Mouse (Mus musculus): ENCODE results near the gene Gstt4. TPM values are rescaled to one million over a fixed set of nuclear protein-coding genes. Genes with fewer than 3 reads are reported as not detected.

Gstt4 gene
- polyA plus RNA-seq, 1 experiment, result not detected

DNA sequence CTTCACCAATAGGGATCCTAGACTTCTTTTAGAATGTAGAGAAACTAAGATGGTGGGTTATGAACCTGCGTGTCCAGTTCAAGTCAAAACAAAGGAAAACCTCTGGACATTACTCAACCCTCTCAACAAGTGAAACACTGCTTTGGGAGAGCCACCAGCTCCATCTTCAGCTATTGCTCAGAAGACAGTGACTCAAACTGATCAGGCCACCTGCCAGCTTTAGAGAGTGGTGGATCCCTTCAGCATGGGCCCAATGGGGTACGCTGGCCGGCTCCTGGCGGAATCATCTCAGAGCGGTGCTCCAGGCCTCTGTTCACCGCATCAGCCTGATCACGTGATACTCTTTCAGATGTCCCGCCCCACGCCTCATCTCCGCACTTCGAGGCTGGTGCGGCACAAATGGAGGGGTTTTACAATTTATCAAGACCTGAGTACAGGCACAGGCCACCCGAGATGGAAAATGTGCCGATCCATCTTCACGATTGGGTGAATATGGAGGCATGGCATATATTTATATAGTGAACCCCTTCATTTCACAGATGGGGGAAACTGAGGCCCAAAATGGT, 33.2 kb upstream of the Gstt4 start:
- no peak overlapping the region for H3K4me3 ChIP-seq (replicated peaks; ENCODE audit: control insufficient read depth, low read depth, low read length)
- TF ChIP-seq CTCF (IDR thresholded peaks at IDR 0.05; ENCODE audit: control insufficient read depth, insufficient read depth, low read length), result no peak
- H3K4me1 ChIP-seq (ENCODE audit: control insufficient read depth, insufficient read depth, low read length), result no peaks in the 10 kb centered on the region; the same call in 1 of the 2 replicates
- WGBS, result 87% methylated on average over 15 of the region's 15 CpGs
- H3K27ac ChIP-seq (ENCODE audit: control insufficient read depth, insufficient read depth, low read depth, low read length, poor library complexity), result no peak overlapping the region

GRCm38 (mm10) chr10:75854791-75855190, 32.4 kb upstream of the Gstt4 start:
- Histone ChIP-seq H3K27ac (ENCODE audit: control insufficient read depth, insufficient read depth, low read depth, low read length, poor library complexity) (no peak overlapping the region), H3K4me3 (replicated peaks; ENCODE audit: control insufficient read depth, low read depth, low read length) (no peak overlapping the region), H3K4me1 (ENCODE audit: control insufficient read depth, insufficient read depth, low read length) (no peaks in the 10 kb centered on the region)
- TF ChIP-seq POLR2A (IDR thresholded peaks at IDR 0.05; ENCODE audit: borderline replicate concordance, control insufficient read depth, low read depth, low read length) (no peak), CTCF (IDR thresholded peaks at IDR 0.05; ENCODE audit: control insufficient read depth, insufficient read depth, low read length) (no peak)
- 75% methylated on average over 6 of the region's 6 CpGs for WGBS

GRCm38 (mm10) chr10:75854096-75854495, 31.8 kb upstream of the Gstt4 start:
- H3K4me1 ChIP-seq (ENCODE audit: control insufficient read depth, insufficient read depth, low read length), result no peaks in the 10 kb centered on the region
- WGBS, result 60% methylated on average over 5 of the region's 5 CpGs
- H3K4me3 ChIP-seq (replicated peaks; ENCODE audit: control insufficient read depth, low read depth, low read length), result no peak overlapping the region
- TF ChIP-seq CTCF (IDR thresholded peaks at IDR 0.05; ENCODE audit: control insufficient read depth, insufficient read depth, low read length), result no peak
- TF ChIP-seq POLR2A (IDR thresholded peaks at IDR 0.05; ENCODE audit: borderline replicate concordance, control insufficient read depth, low read depth, low read length), result no peak
- no peak overlapping the region for H3K27ac ChIP-seq (ENCODE audit: control insufficient read depth, insufficient read depth, low read depth, low read length, poor library complexity)

- Histone ChIP-seq H3K4me1 (ENCODE audit: control insufficient read depth, insufficient read depth, low read length) (no peaks in the 10 kb centered on the region), H3K27ac (ENCODE audit: control insufficient read depth, insufficient read depth, low read depth, low read length, poor library complexity) (no peak overlapping the region), H3K4me3 (replicated peaks; ENCODE audit: control insufficient read depth, low read depth, low read length) (no peak overlapping the region)
- 23% methylated on average over 10 of the region's 10 CpGs for WGBS
- TF ChIP-seq CTCF (IDR thresholded peaks at IDR 0.05; ENCODE audit: control insufficient read depth, insufficient read depth, low read length), result peak; percentile 54
- no peak for TF ChIP-seq POLR2A (IDR thresholded peaks at IDR 0.05; ENCODE audit: borderline replicate concordance, control insufficient read depth, low read depth, low read length)
Observed at GRCm38 (mm10) chr10:75853452-75853851, 31.1 kb upstream of the Gstt4 start.

- 94% methylated on average over 12 of the region's 12 CpGs for WGBS
- Histone ChIP-seq H3K4me3 (replicated peaks; ENCODE audit: control insufficient read depth, low read depth, low read length) (no peak overlapping the region), H3K4me1 (ENCODE audit: control insufficient read depth, insufficient read depth, low read length) (no peaks in the 10 kb centered on the region), H3K27ac (ENCODE audit: control insufficient read depth, insufficient read depth, low read depth, low read length, poor library complexity) (no peak overlapping the region)
- TF ChIP-seq CTCF (IDR thresholded peaks at IDR 0.05; ENCODE audit: control insufficient read depth, insufficient read depth, low read length) (no peak), POLR2A (IDR thresholded peaks at IDR 0.05; ENCODE audit: borderline replicate concordance, control insufficient read depth, low read depth, low read length) (no peak)
Observed at GRCm38 (mm10) chr10:75852539-75853125, 30.3 kb upstream of the Gstt4 start.

- WGBS, result 78% methylated on average over 3 of the region's 3 CpGs
- Histone ChIP-seq H3K4me1 (ENCODE audit: control insufficient read depth, insufficient read depth, low read length) (no peaks in the 10 kb centered on the region), H3K4me3 (replicated peaks; ENCODE audit: control insufficient read depth, low read depth, low read length) (no peak overlapping the region), H3K27ac (ENCODE audit: control insufficient read depth, insufficient read depth, low read depth, low read length, poor library complexity) (no peak overlapping the region)
- TF ChIP-seq CTCF (IDR thresholded peaks at IDR 0.05; ENCODE audit: control insufficient read depth, insufficient read depth, low read length) (no peak), POLR2A (IDR thresholded peaks at IDR 0.05; ENCODE audit: borderline replicate concordance, control insufficient read depth, low read depth, low read length) (no peak)
Observed at GRCm38 (mm10) chr10:75851681-75852080, 29.3 kb upstream of the Gstt4 start.

- TF ChIP-seq CTCF (IDR thresholded peaks at IDR 0.05; ENCODE audit: control insufficient read depth, insufficient read depth, low read length) (no peak), POLR2A (IDR thresholded peaks at IDR 0.05; ENCODE audit: borderline replicate concordance, control insufficient read depth, low read depth, low read length) (no peak)
- H3K4me3 ChIP-seq (replicated peaks; ENCODE audit: control insufficient read depth, low read depth, low read length), result no peak overlapping the region
- H3K4me1 ChIP-seq (ENCODE audit: control insufficient read depth, insufficient read depth, low read length), result no peaks in the 10 kb centered on the region; the same call in 1 of the 2 replicates
- WGBS, result 34% methylated on average over 6 of the region's 6 CpGs
- H3K27ac ChIP-seq (ENCODE audit: control insufficient read depth, insufficient read depth, low read depth, low read length, poor library complexity), result no peak overlapping the region
Observed at GRCm38 (mm10) chr10:75851076-75851475, 28.7 kb upstream of the Gstt4 start.

GRCm38 (mm10) chr10:75848382-75848781, 26.0 kb upstream of the Gstt4 start:
- no peak overlapping the region for H3K4me3 ChIP-seq (replicated peaks; ENCODE audit: control insufficient read depth, low read depth, low read length)
- WGBS, result 43% methylated on average over 3 of the region's 3 CpGs
- no peaks in the 10 kb centered on the region; the same call in 1 of the 2 replicates for H3K4me1 ChIP-seq (ENCODE audit: control insufficient read depth, insufficient read depth, low read length)
- H3K27ac ChIP-seq (ENCODE audit: control insufficient read depth, insufficient read depth, low read depth, low read length, poor library complexity), result no peak overlapping the region
- TF ChIP-seq CTCF (IDR thresholded peaks at IDR 0.05; ENCODE audit: control insufficient read depth, insufficient read depth, low read length) (no peak), POLR2A (IDR thresholded peaks at IDR 0.05; ENCODE audit: borderline replicate concordance, control insufficient read depth, low read depth, low read length) (no peak)
